Mouse (Mus musculus) neural tube, embryonic 15.5 days (tissue): ENCODE results near the gene Med12l. TPM values are rescaled to one million over a fixed set of nuclear protein-coding genes. Genes with fewer than 3 reads are reported as not detected.
"Not testable (repeated sequence)": the region's sequence is repeated elsewhere in the genome, so short reads cannot be mapped to it uniquely, and the experiment has no call there.

Source experiments
- ATAC-seq: fragments of 200-750 bp; cut with Nextera tagmentation; 2 replicates; pipeline ENCODE4 v1.8.0; 2017; ENCODE audit warnings: mild to moderate bottlenecking, moderate TSS enrichment, moderate library complexity; ENCODE audit not compliant: low FRiP score
- H3K27ac ChIP-seq: fragments of 300-500 bp; sonication (generic); replicated peaks from 2 replicates; pipeline ENCODE4 v1.5.1; 2015; ENCODE audit warnings: mild to moderate bottlenecking, inconsistent platforms
- H3K27me3 ChIP-seq: fragments of 300-500 bp; sonication (generic); replicated peaks from 2 replicates; pipeline ENCODE4 v1.6.1; 2015; ENCODE audit warnings: inconsistent platforms
- H3K36me3 ChIP-seq: fragments of 300-500 bp; sonication (generic); 2 replicates; pipeline ENCODE4 v1.6.1; 2015; ENCODE audit warnings: inconsistent platforms
- H3K4me1 ChIP-seq: fragments of 300-500 bp; sonication (generic); 2 replicates; pipeline ENCODE4 v1.6.1; 2015; ENCODE audit warnings: inconsistent platforms
- H3K4me2 ChIP-seq: fragments of 300-500 bp; sonication (generic); 2 replicates; pipeline ENCODE4 v1.6.1; 2015; ENCODE audit warnings: inconsistent platforms, mild to moderate bottlenecking, moderate library complexity
- H3K4me3 ChIP-seq: fragments of 300-500 bp; sonication (generic); replicated peaks from 2 replicates; pipeline ENCODE4 v1.5.1; 2015; ENCODE audit warnings: mild to moderate bottlenecking, inconsistent platforms
- H3K9ac ChIP-seq: fragments of 300-500 bp; sonication (generic); replicated peaks from 2 replicates; pipeline ENCODE4 v1.6.1; 2015; ENCODE audit warnings: mild to moderate bottlenecking, inconsistent platforms
- H3K9me3 ChIP-seq: fragments of 300-500 bp; sonication (generic); replicated peaks from 2 replicates; pipeline ENCODE4 v1.6.1; 2016; ENCODE audit warnings: inconsistent platforms
- WGBS: fragments of 180-500 bp; shearing (Covaris S2); methylation state at CpG from one replicate; pipeline ENCODE4 v1.1.7; 2015; ENCODE audit warnings: mixed read lengths; 5-methylcytosine and 5-hydroxymethylcytosine counted together
- polyA plus RNA-seq: library from polyadenylated mRNA; unstranded; fragments of >200 nt; fragmentation: Nextera tagmentation; extraction: Ambion mirVana; gene quantifications from 2 replicates; pipeline ENCODE4 v1.2.1, GENCODE M21; 2015

Gene Med12l
- polyA plus RNA-seq, 1 experiment from 2014 or later = 4.8 TPM

GRCm38 (mm10) chr3:59102146-59102545, 96.5 kb downstream of the Med12l start:
- no peaks in the 10 kb centered on the region for H3K4me1 ChIP-seq
- H3K36me3 ChIP-seq = 0 out of 2 replicates have a peak, but pooled peaks cover 2% of the 10 kb centered on the region
- H3K27ac ChIP-seq = no peak overlapping the region
- H3K4me2 ChIP-seq = no peak overlapping the region
- no peak overlapping the region for H3K4me3 ChIP-seq
- no peak overlapping the region for H3K9ac ChIP-seq
- no peaks in the 10 kb centered on the region for H3K27me3 ChIP-seq
- no peaks in the 10 kb centered on the region for H3K9me3 ChIP-seq
- 90% methylated on average over 2 of the region's 2 CpGs for WGBS
- ATAC-seq = no peak

- 87% methylated on average over 4 of the region's 4 CpGs for WGBS
Observed at GRCm38 (mm10) chr3:59104462-59104861, 98.8 kb downstream of the Med12l start.

GRCm38 (mm10) chr3:59107439-59107838, 101.8 kb downstream of the Med12l start:
- ATAC-seq = no peak
- 98% methylated on average over 4 of the region's 4 CpGs for WGBS
- Histone ChIP-seq H3K27me3 (no peaks in the 10 kb centered on the region), H3K36me3 (0 out of 2 replicates have a peak, but pooled peaks cover 2% of the 10 kb centered on the region), H3K27ac (no peak overlapping the region), H3K4me1 (no peaks in the 10 kb centered on the region), H3K4me2 (no peak overlapping the region), H3K9ac (no peak overlapping the region), H3K4me3 (no peak overlapping the region), H3K9me3 (no peaks in the 10 kb centered on the region)

More at GRCm38 (mm10) chr3:59104462-59104861, 98.8 kb downstream of the Med12l start:
- no peaks in the 10 kb centered on the region for H3K9me3 ChIP-seq
- 0 out of 2 replicates have a peak, but pooled peaks cover 2% of the 10 kb centered on the region for H3K36me3 ChIP-seq
- H3K27ac ChIP-seq = no peak overlapping the region
- no peak overlapping the region for H3K4me2 ChIP-seq
- H3K4me3 ChIP-seq = no peak overlapping the region
- no peaks in the 10 kb centered on the region for H3K4me1 ChIP-seq
- no peaks in the 10 kb centered on the region for H3K27me3 ChIP-seq
- no peak overlapping the region for H3K9ac ChIP-seq
- ATAC-seq = no peak

DNA sequence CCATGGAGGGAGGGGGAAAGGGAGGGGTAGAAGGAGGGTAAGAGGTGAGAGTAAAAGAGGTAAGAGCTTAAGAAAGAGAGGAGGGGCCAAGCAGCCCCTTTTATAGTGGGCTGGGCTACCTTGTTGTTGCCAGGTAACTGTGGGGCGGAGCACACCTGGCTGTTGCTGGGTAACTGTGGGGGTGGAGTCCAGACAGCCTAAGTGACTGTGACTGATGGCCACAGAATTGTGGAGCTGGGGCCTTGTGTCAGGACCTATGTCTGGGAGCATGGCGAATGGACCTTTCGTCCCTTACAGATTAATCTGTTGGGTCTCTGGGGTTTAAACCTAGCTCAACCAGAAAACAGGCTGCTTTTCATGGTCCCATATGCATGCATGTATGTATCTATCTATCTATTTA, 104.2 kb downstream of the Med12l start:
- H3K36me3 ChIP-seq, H3K4me3 ChIP-seq, H3K27me3 ChIP-seq, H3K9ac ChIP-seq, H3K4me1 ChIP-seq, H3K4me2 ChIP-seq, H3K9me3 ChIP-seq, ATAC-seq, H3K27ac ChIP-seq: not testable (repeated sequence)
- 90% methylated on average over 3 of the region's 3 CpGs for WGBS

- Histone ChIP-seq H3K9me3 (no peaks in the 10 kb centered on the region), H3K36me3 (0 out of 2 replicates have a peak, but pooled peaks cover 10% of the 10 kb centered on the region), H3K4me1 (no peaks in the 10 kb centered on the region), H3K9ac (no peak overlapping the region), H3K27me3 (no peaks in the 10 kb centered on the region), H3K4me3 (no peak overlapping the region), H3K4me2 (no peak overlapping the region), H3K27ac (no peak overlapping the region)
- 70% methylated on average over 3 of the region's 3 CpGs for WGBS
- no peak for ATAC-seq
Observed at GRCm38 (mm10) chr3:59111944-59112343, 106.3 kb downstream of the Med12l start.

GRCm38 (mm10) chr3:59113291-59113690, 107.7 kb downstream of the Med12l start:
- not testable (repeated sequence) for ATAC-seq, H3K36me3 ChIP-seq, H3K4me2 ChIP-seq, H3K27ac ChIP-seq, H3K27me3 ChIP-seq, H3K4me3 ChIP-seq, H3K9me3 ChIP-seq, H3K9ac ChIP-seq, H3K4me1 ChIP-seq
- 97% methylated on average over 4 of the region's 4 CpGs for WGBS

GRCm38 (mm10) chr3:59113973-59114517, 108.4 kb downstream of the Med12l start:
- ATAC-seq = no peak
- no peak overlapping the region for H3K4me2 ChIP-seq
- H3K36me3 ChIP-seq = 0 out of 2 replicates have a peak, but pooled peaks cover 10% of the 10 kb centered on the region
- H3K9me3 ChIP-seq = no peaks in the 10 kb centered on the region
- H3K27me3 ChIP-seq = no peaks in the 10 kb centered on the region
- H3K4me3 ChIP-seq = no peak overlapping the region
- 93% methylated on average over 8 of the region's 8 CpGs for WGBS
- no peak overlapping the region for H3K27ac ChIP-seq
- no peaks in the 10 kb centered on the region for H3K4me1 ChIP-seq
- no peak overlapping the region for H3K9ac ChIP-seq

DNA sequence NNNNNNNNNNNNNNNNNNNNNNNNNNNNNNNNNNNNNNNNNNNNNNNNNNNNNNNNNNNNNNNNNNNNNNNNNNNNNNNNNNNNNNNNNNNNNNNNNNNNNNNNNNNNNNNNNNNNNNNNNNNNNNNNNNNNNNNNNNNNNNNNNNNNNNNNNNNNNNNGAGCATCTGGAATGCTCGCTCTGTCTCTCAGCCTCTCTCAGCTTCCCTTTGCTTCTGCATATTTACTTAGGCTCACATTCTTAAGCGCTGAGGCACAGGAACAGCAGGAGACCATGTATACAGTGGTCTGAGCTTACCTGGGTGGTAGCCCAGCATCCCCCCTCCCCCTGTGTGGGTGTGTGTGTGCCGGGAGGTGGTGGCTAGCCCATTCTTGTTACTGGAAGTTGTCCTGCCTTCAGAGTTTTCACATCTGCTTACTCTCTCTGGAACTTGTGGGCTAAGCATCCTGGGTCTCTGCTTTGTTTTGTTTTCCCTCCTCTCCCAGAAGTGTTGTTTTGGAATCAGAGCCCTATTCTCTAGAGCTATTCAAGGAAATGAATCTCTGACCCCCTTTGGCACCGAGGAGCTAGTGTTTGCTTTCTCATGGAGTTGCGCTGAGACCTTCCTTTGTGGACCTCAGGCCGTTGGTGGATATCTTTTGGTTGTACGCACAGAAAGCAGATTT, 115.6 kb downstream of the Med12l start:
- no peak overlapping the region for H3K9ac ChIP-seq
- 51% methylated on average over 7 of the region's 7 CpGs for WGBS
- H3K36me3 ChIP-seq = no peaks in the 10 kb centered on the region
- peaks cover 4% of the 10 kb centered on the region; the same call in 1 of the 2 replicates for H3K4me1 ChIP-seq
- H3K27ac ChIP-seq = 0 out of 2 replicates have a peak overlapping the region, but pooled peaks have one; percentile 19
- no peak overlapping the region for H3K4me2 ChIP-seq
- H3K9me3 ChIP-seq = no peaks in the 10 kb centered on the region
- ATAC-seq = peak; percentile 18; the same call in 1 of the 2 replicates
- H3K4me3 ChIP-seq = no peak overlapping the region
- H3K27me3 ChIP-seq = no peaks in the 10 kb centered on the region

DNA sequence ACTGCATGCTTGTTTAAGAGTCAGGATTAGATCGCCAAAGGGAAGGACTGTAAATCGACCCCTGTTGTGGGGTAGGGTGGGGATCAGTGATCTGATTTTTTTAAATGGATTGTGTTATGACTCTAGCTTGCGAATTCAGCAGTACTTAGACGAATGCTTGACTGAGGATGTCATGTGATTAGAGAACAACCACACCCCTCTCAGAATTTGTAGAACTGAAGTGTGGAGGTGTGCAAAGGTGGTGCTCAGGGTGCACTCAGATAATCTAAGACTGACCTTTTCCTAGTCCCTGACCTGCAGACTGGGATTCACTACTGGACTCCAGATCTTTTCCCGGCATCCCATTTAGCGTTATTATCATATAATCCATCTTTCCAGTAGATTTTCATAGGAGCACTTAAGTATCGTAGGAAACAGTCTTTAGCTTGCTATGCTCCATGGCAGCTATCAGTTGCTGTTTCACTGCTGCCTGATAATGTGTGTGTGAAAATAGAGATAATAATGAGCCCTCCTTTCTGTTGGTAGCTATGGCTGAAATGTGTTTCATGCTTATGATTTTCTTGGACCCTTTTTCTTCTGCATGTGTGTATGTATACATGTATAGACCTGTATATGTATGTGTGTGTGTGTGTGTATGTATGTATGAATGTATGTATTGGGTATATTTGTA, 116.3 kb downstream of the Med12l start:
- no peak for ATAC-seq
- 81% methylated on average over 7 of the region's 7 CpGs for WGBS
- Histone ChIP-seq H3K4me3 (no peak overlapping the region), H3K9ac (no peak overlapping the region), H3K4me1 (peaks cover 4% of the 10 kb centered on the region; the same call in 1 of the 2 replicates), H3K27me3 (no peaks in the 10 kb centered on the region), H3K36me3 (no peaks in the 10 kb centered on the region), H3K4me2 (no peak overlapping the region), H3K27ac (0 out of 2 replicates have a peak overlapping the region, but pooled peaks have one; percentile 19), H3K9me3 (no peaks in the 10 kb centered on the region)

DNA sequence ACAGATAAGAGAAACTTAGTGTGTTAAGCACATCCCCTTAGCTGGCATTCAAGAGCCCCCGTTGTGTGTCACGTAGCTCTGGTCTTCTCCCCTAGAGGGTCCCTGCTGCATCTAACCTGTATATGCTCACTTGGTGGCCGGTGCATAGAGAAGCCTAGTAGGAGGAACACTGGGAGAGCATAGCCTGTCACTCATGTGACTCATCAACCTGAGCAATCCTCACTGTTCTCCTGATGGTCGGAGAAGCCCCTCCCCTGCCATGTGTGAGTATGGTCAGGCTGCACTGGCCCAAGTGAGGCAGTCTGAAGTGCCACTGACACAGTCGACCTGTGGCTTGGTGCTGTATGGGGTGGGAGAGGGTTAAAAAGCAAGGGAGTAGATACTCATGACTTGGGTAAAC, 119.4 kb downstream of the Med12l start:
- Histone ChIP-seq H3K9me3 (no peaks in the 10 kb centered on the region), H3K9ac (no peak overlapping the region), H3K4me1 (peaks cover 4% of the 10 kb centered on the region; the same call in 1 of the 2 replicates), H3K36me3 (no peaks in the 10 kb centered on the region), H3K4me2 (no peak overlapping the region), H3K4me3 (no peak overlapping the region), H3K27ac (no peak overlapping the region), H3K27me3 (no peaks in the 10 kb centered on the region)
- ATAC-seq = no peak
- WGBS = 73% methylated on average over 5 of the region's 5 CpGs

DNA sequence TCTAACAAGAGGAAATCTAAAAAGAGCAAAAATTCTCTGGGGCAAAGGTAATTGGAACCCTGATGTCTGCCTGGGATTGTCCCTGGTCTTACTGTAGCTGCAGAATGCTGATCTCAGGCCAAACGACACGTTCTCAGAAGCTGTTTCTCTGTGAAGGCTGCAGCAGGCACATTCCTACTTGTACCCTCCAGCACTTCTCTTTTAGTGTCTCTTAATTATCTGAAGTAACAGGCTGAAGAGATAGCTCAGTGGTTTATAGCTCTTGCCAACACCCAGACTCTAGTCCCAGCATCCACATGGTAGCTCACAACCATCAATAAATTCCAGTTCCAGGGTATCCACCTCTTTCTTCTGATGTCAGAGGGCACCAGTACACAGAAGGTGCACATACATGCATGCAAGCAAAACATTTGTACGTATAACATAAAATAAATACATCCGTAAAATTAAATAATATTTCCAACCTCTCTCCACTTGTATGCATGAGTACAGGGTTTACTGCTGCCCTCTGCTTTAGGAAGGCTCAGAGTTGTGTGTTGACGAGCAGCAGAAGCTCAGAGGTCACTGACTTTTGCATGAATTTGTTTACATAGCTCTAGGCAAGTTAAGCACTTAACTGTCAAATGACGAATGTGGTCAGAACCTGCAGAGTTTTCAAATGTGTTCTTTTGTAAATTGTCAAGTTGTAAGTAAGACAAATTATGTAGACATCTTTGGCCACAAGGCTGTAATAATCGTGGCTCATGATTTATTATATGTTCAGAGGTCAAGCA, 120.3 kb downstream of the Med12l start:
- H3K9ac ChIP-seq = no peak overlapping the region
- H3K4me1 ChIP-seq = peaks cover 3% of the 10 kb centered on the region; the same call in 1 of the 2 replicates
- WGBS = 61% methylated on average over 7 of the region's 7 CpGs
- H3K9me3 ChIP-seq = no peaks in the 10 kb centered on the region
- no peak overlapping the region for H3K4me2 ChIP-seq
- H3K27ac ChIP-seq = no peak overlapping the region
- H3K27me3 ChIP-seq = no peaks in the 10 kb centered on the region
- H3K36me3 ChIP-seq = no peaks in the 10 kb centered on the region
- H3K4me3 ChIP-seq = no peak overlapping the region
- no peak for ATAC-seq
